Mouse (Mus musculus) subcutaneous adipose tissue, adult 2 months (tissue): ENCODE results near the gene Keg1. TPM values are rescaled to one million over a fixed set of nuclear protein-coding genes. Genes with fewer than 3 reads are reported as not detected.

ENCODE experiments used
- polyA plus RNA-seq: library from polyadenylated mRNA; depleted of rRNA; stranded (reverse); fragments of >200 nt; gene quantifications from 2 replicates; pipeline ENCODE4 v1.2.3, GENCODE M21; 2012; ENCODE audit warnings: low replicate concordance; rRNA removed

Gene Keg1
- polyA plus RNA-seq: not detected in 2 replicates

GRCm38 (mm10) chr19:12695590-12695989 lies at the start of gene Keg1:
Gene Keg1 (plus strand): TSS chr19:12695786.

GRCm38 (mm10) chr19:12670139-12670538 lies 25.4 kb upstream of the Keg1 start, which contains the start of gene Olfr1442:
Gene Olfr1442 (plus strand): TSS chr19:12670439.

GRCm38 (mm10) chr19:12677812-12678211 lies 17.8 kb upstream of the Keg1 start, which contains the start of gene Olfr1443:
Gene Olfr1443 (plus strand): TSS chr19:12678112.

GRCm38 (mm10) chr19:12765308-12765707 lies 69.7 kb downstream of the Keg1 start, which contains the start of gene Cntf:
Gene Cntf (minus strand): TSS chr19:12765632.

Other genes with a start within 250 kb of the Keg1 start
- 9.0 and 31.8 TPM in 2 replicates for gene Mpeg1, start 235.0 kb upstream of the Keg1 start, polyA plus RNA-seq
- gene Dtx4, start 194.3 kb upstream of the Keg1 start, polyA plus RNA-seq: 28.3 and 35.4 TPM in 2 replicates
- gene Fam111a, start 150.0 kb upstream of the Keg1 start, polyA plus RNA-seq: 2.7 and 4.5 TPM in 2 replicates
- gene Gm4952, start 95.8 kb upstream of the Keg1 start, polyA plus RNA-seq: 0.06 TPM in 1 of 2 replicates, not detected in the other
- not detected in 2 replicates for gene Glyat, start 62.5 kb upstream of the Keg1 start, polyA plus RNA-seq
- not detected in 2 replicates for gene Olfr1442, start 25.3 kb upstream of the Keg1 start, polyA plus RNA-seq
- not detected in 2 replicates for gene Olfr1443, start 17.7 kb upstream of the Keg1 start, polyA plus RNA-seq
- 0.66 and 0.76 TPM in 2 replicates for gene Cntf, start 69.8 kb downstream of the Keg1 start, polyA plus RNA-seq
- gene Zfp91, start 100.3 kb downstream of the Keg1 start, polyA plus RNA-seq: 19.6 and 23.0 TPM in 2 replicates
- 7.1 and 8.0 TPM in 2 replicates for gene Lpxn, start 100.4 kb downstream of the Keg1 start, polyA plus RNA-seq
- not detected in 2 replicates for gene Gm5244, start 150.9 kb downstream of the Keg1 start, polyA plus RNA-seq
- not detected in 2 replicates for gene Olfr1444, start 161.5 kb downstream of the Keg1 start, polyA plus RNA-seq
- not detected in 2 replicates for gene Olfr1445, start 188.1 kb downstream of the Keg1 start, polyA plus RNA-seq
- not detected in 2 replicates for gene Olfr1446, start 197.7 kb downstream of the Keg1 start, polyA plus RNA-seq
- gene Olfr1447, start 208.0 kb downstream of the Keg1 start, polyA plus RNA-seq: not detected in 2 replicates
- gene Olfr1448, start 228.6 kb downstream of the Keg1 start, polyA plus RNA-seq: not detected in 2 replicates
- gene Olfr1449, start 235.1 kb downstream of the Keg1 start, polyA plus RNA-seq: not detected in 2 replicates